Mouse (Mus musculus): ENCODE measurements around the gene Rnf13. TPM values are rescaled to one million over a fixed set of nuclear protein-coding genes. Genes with fewer than 3 reads are reported as not detected.

Rnf13 gene
- 278 TPM for polyA plus RNA-seq (2014; fragmentation: Illumina TruSeq; extraction: RNeasy Lipid Tissue Mini Kit (QIAGEN cat#74804))

DNA sequence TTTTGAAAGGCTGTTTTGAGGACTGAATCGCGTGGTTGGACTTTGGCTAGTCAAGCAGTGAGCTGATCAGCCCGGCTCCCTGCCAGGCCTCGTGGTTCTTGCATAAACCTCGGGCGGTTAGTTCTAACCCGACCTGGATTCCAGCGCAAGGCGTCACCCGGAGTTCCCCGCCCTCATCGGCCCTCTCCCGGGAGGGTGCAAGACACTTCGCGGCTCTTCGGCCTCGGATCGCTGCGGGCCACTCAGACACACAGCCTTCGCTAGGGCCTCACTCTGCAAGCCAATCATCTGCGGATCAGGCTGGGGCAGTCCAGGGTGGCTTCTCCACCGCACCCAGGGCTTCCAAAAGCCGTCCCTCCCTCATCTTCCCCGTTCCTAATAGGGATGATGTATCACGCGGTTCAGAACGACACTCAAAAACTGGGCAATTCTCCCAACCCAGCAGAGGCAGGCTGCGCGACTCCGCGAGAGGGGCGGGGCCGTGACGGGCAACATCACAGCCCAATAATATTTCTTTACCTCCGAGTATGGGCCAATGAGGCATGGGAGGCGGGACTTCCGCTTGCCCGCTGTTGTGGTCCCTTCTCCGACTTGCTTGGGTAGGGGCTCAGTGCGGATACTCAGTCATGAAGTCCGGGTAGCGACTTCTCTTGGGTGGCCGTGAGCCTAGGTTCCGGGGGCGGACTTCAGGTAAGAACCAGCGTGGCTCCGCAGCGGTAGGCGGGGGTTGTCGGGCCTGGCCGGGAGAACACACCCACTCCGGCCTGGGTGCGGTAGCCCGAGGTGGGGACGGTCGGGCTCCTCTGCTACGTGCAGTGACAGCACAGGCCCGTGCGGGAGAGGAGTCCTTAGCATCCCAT is at the start of gene Rnf13:
Gene Rnf13, plus strand, starts transcription at position 552 of the 860 bp plus-strand sequence.

DNA sequence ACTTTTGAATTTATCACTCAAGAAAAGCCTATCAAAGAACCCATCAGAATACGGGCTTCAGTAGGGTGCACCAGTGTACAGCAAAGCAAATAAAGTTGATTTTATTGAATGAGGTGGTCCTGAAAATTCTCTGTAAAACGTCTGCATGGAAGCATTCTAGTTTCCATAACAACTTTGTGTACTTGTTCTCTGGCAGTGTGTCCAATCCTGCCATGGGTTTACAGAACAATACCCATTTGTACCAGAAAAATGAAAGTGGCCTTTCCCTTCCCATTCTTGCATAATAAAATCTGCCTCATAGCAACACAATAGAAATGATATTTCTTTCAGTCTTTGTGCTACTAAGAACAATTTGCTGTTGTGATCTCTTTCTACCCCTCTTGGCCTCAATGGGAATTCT is 43.1 kb upstream of the Rnf13 start, which contains the start of gene Ankub1:
Gene Ankub1, minus strand, starts transcription at position 81 of the 400 bp plus-strand sequence.

GRCm38 (mm10) chr3:57847760-57848185 is 111.9 kb downstream of the Rnf13 start, which contains the start of gene Pfn2:
TSS of gene Pfn2 (minus strand) at chr3:57848079.

Other genes starting within 250 kb of the Rnf13 start
- gene Wwtr1, start 160.2 kb upstream of the Rnf13 start, polyA plus RNA-seq (2014; fragmentation: Illumina TruSeq; extraction: RNeasy Lipid Tissue Mini Kit (QIAGEN cat#74804)) = 145 TPM
- gene Commd2, start 84.3 kb upstream of the Rnf13 start, polyA plus RNA-seq (2014; fragmentation: Illumina TruSeq; extraction: RNeasy Lipid Tissue Mini Kit (QIAGEN cat#74804)) = 15.5 TPM
- gene Ankub1, start 43.3 kb upstream of the Rnf13 start, polyA plus RNA-seq (2014; fragmentation: Illumina TruSeq; extraction: RNeasy Lipid Tissue Mini Kit (QIAGEN cat#74804)) = 0.88 TPM
- gene Pfn2, start 112.0 kb downstream of the Rnf13 start, polyA plus RNA-seq (2014; fragmentation: Illumina TruSeq; extraction: RNeasy Lipid Tissue Mini Kit (QIAGEN cat#74804)) = 298 TPM

All from ovary, adult 10 weeks (tissue).